ENCODE assay signal across 8 mouse cellular contexts in the genomic region with DNA sequence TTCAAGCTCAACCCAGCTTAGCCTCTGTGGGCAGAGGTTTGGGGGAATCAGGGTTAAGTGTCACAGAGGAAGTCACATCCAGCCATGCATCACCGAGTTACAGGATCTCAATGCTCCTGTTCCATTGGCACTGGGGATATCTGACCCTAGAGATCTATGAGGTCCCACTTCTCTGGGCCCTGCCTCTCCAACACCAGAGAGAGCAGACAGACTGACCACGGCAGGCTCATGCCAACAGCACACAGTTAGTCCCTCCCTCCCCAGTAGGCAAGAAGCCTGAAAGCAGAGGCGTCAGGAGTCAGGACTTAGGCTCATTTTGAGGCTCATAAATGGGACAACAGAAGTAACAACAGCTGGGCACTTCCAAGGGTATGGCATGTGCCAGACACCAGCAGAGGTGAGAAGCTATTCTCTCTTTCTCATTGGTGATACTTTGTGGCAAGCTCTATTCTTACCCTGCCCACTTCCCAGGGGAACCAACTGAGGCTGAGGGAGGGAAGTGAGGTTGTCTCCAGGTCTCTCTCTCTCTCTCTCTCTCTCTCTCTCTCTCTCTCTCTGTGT. TPM values are rescaled to one million over a fixed set of nuclear protein-coding genes. Genes with fewer than 3 reads are reported as not detected.
A peak's percentile ranks its signal among the peaks of the same experiment; 100 is the strongest.
DNase-seq lines count a peak whose midpoint lies in the region; ATAC-seq and TF ChIP-seq lines count a peak whose summit lies in the region.
"Had no signal": no experiment of that assay in that cellular context is flagged by ENCODE, and none has a peak within 500 bp of the region (broad histone marks: within the 10 kb centered on the region; RNA-seq: fewer than 3 reads in every experiment).

No protein-coding gene starts in this region.

- no peaks in the 10 kb centered on the region for H3K9me3 ChIP-seq in intestine, embryonic 14.5 days (ENCODE audit: control insufficient read depth, low read length)
- H3K9me3 ChIP-seq in neural tube, embryonic 14.5 days (ENCODE audit: control insufficient read depth, low read length) = no peaks in the 10 kb centered on the region

- H3K36me3 ChIP-seq in liver, adult 2 months (ENCODE audit: control insufficient read depth, insufficient read depth, low read length) = no peaks in the 10 kb centered on the region
- peaks cover 6% of the 10 kb centered on the region for H3K36me3 ChIP-seq in intestine, embryonic 14.5 days (ENCODE audit: control insufficient read depth, insufficient read depth, low read length)
- no peaks in the 10 kb centered on the region for H3K36me3 ChIP-seq in neural tube, embryonic 14.5 days (ENCODE audit: control insufficient read depth, insufficient read depth, low read length)

- no peak overlapping the region for H3K4me3 ChIP-seq in liver, adult 2 months (ENCODE audit: insufficient read depth, low read depth, low read length)
- H3K4me3 ChIP-seq in embryonic fibroblast, embryonic 13.5 days (ENCODE audit: insufficient read depth, low read length) = no peak overlapping the region
- no peak overlapping the region for H3K4me3 ChIP-seq in intestine, embryonic 14.5 days (ENCODE audit: low read depth, low read length)
- H3K4me3 ChIP-seq in neural tube, embryonic 14.5 days (ENCODE audit: low read depth, low read length) = no peak overlapping the region

- 0 out of 2 replicates have a peak overlapping the region, but pooled peaks have one; percentile 7 for H3K4me2 ChIP-seq in intestine, embryonic 14.5 days (ENCODE audit: low read length)
- H3K4me2 ChIP-seq in neural tube, embryonic 14.5 days (ENCODE audit: low read depth, low read length) = 0 out of 2 replicates have a peak overlapping the region, but pooled peaks have one; percentile 18

- H3K27ac ChIP-seq in liver, adult 2 months (replicated peaks; ENCODE audit: insufficient read depth, low read depth, low read length) = peak overlapping the region; percentile 32; the same call in 1 of the 2 replicates
- H3K27ac ChIP-seq in embryonic fibroblast, embryonic 13.5 days (ENCODE audit: insufficient read depth, low read length) = peak overlapping the region; percentile 35
- peak overlapping the region; percentile 76 for H3K27ac ChIP-seq in intestine, embryonic 14.5 days (ENCODE audit: low read depth)
- peak overlapping the region; percentile 45 for H3K27ac ChIP-seq in neural tube, embryonic 14.5 days (ENCODE audit: low read depth, low read length)

- DNase-seq in liver, adult 2 months (ENCODE audit: extremely low read depth, low read depth, low spot score) = no peak
- DNase-seq in liver = no peak
- no peak for DNase-seq in intestine, embryonic 14.5 days (ENCODE audit: low spot score)
- DNase-seq in spleen, postnatal 10 days (ENCODE audit: low spot score in 2 of 2) = no peak
- no peak for DNase-seq in ovary, postnatal 14 days (ENCODE audit: low spot score)

- WGBS in liver, adult 2 months = 53% methylated on average over 3 of the region's 3 CpGs
- WGBS in intestine, embryonic 14.5 days = 46% methylated on average over 3 of the region's 3 CpGs
- 45% methylated on average over 3 of the region's 3 CpGs for WGBS in neural tube, embryonic 14.5 days

- no peaks in the 10 kb centered on the region for H3K27me3 ChIP-seq in liver, adult 2 months (ENCODE audit: control insufficient read depth, insufficient read depth, low read length)
- no peaks in the 10 kb centered on the region for H3K27me3 ChIP-seq in intestine, embryonic 14.5 days (replicated peaks; ENCODE audit: control insufficient read depth, insufficient read depth, low read length)
- H3K27me3 ChIP-seq in neural tube, embryonic 14.5 days (ENCODE audit: control insufficient read depth, insufficient read depth, low read length) = no peaks in the 10 kb centered on the region

- no peak for TF ChIP-seq CTCF in liver, adult 2 months (IDR thresholded peaks at IDR 0.05; ENCODE audit: low read depth, low read length)
- no peak for TF ChIP-seq CTCF in embryonic fibroblast, embryonic 13.5 days (IDR thresholded peaks at IDR 0.05; ENCODE audit: borderline replicate concordance, insufficient read depth, low read length)

- H3K4me1 ChIP-seq in liver, adult 2 months (ENCODE audit: control insufficient read depth, insufficient read depth, low read length) = peaks cover 17% of the 10 kb centered on the region
- H3K4me1 ChIP-seq in embryonic fibroblast, embryonic 13.5 days (ENCODE audit: control insufficient read depth, insufficient read depth, low read length) = peaks cover 63% of the 10 kb centered on the region
- H3K4me1 ChIP-seq in intestine, embryonic 14.5 days (replicated peaks; ENCODE audit: control insufficient read depth, insufficient read depth, low read length) = peaks cover 92% of the 10 kb centered on the region
- H3K4me1 ChIP-seq in neural tube, embryonic 14.5 days (ENCODE audit: control insufficient read depth, insufficient read depth, low read length) = peaks cover 81% of the 10 kb centered on the region

- no peak for ATAC-seq in intestine, embryonic 14.5 days (replicated peaks; ENCODE audit: low FRiP score, low TSS enrichment, low read depth)
- no peak for ATAC-seq in neural tube, embryonic 14.5 days (ENCODE audit: low read depth)

- peaks cover 4% of the 10 kb centered on the region; the same call in 1 of the 2 replicates for H3K79me2 ChIP-seq in liver, adult 2 months (ENCODE audit: control insufficient read depth, insufficient read depth, low read length)

- TF ChIP-seq POLR2A in liver, adult 2 months (IDR thresholded peaks at IDR 0.05; ENCODE audit: extremely low read depth, insufficient read depth, low read length) = no peak
- no peak for TF ChIP-seq POLR2A in embryonic fibroblast, embryonic 13.5 days (IDR thresholded peaks at IDR 0.05; ENCODE audit: low read depth, low read length)

- H3K9ac ChIP-seq in liver, adult 2 months (ENCODE audit: low read depth, low read length) = no peak overlapping the region
- 0 out of 2 replicates have a peak overlapping the region, but pooled peaks have one; percentile 3 for H3K9ac ChIP-seq in intestine, embryonic 14.5 days (ENCODE audit: low read length)
- H3K9ac ChIP-seq in neural tube, embryonic 14.5 days (replicated peaks; ENCODE audit: low read depth, low read length) = 0 out of 2 replicates have a peak overlapping the region, but pooled peaks have one; percentile 28

RNA-seq across cellular contexts. Expression of a gene that starts 9.2 kb away (rescaled TPM):
- 1.0 and 2.6 TPM in 2 replicates for total RNA-seq in liver, adult 2 months (2014; rRNA removed)
- polyA plus RNA-seq in liver, adult 2 months (2012; rRNA removed) = 1.1 and 1.5 TPM in 2 replicates
- 20.2 and 21.8 TPM in 2 replicates for polyA plus RNA-seq in embryonic fibroblast, embryonic 13.5 days (2011; ENCODE audit: insufficient read length, low read depth, missing spikeins)
- polyA plus RNA-seq in intestine, embryonic 14.5 days (2014; fragmentation: Nextera tagmentation; extraction: Ambion mirVana) = 4.7 and 6.1 TPM in 2 replicates
- 10.0 and 10.2 TPM in 2 replicates for polyA plus RNA-seq in neural tube, embryonic 14.5 days (2014; fragmentation: Nextera tagmentation; extraction: Ambion mirVana)

RNA-seq across cellular contexts. Expression of a gene that starts 17.0 kb away (rescaled TPM):
- not detected in 2 replicates for total RNA-seq in liver, adult 2 months (2014; rRNA removed)
- polyA plus RNA-seq in liver, adult 2 months (2012; rRNA removed) = not detected in 2 replicates
- polyA plus RNA-seq in embryonic fibroblast, embryonic 13.5 days (2011; ENCODE audit: insufficient read length, low read depth, missing spikeins) = not detected in 2 replicates
- polyA plus RNA-seq in intestine, embryonic 14.5 days (2014; fragmentation: Nextera tagmentation; extraction: Ambion mirVana) = not detected in 2 replicates
- polyA plus RNA-seq in neural tube, embryonic 14.5 days (2014; fragmentation: Nextera tagmentation; extraction: Ambion mirVana) = not detected in 2 replicates
- total RNA-seq: adrenal gland, adult 2 months had no signal
